Mouse (Mus musculus): ENCODE data around the gene Cfap46.

Gene Cfap46

DNA sequence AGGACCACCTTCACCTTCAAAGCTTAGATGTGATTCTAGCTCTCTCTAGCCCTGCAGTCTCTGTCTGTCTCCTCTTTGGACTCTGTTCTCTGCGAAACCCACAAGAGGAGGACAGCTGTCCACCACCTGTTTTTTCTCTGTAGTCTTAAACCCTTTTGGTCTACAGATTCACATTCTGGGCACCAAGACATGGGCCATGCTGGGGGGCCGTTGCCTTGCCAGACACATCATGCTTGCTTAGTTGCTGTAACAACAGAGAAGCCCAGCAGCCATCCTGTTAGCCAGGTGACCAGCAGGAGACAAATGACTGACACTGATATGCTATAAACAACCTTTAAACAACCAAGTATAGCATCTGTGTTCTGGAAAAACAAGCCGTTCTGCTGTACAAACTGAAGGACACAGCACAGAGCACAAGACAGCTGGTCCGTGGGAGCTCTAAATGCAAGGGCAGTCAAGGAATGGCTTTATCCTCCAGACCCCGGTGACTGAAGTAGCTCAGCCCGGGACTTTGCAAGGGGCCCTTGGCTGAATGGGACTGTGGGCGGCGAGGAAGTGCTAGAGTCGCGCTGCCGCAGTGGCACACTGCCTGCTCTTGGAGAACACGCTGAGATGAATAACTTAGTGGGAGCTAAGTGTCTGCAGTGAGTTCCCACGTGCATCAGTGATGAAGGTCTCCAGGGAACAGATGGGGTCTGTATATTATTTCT is 22.9 kb upstream of the Cfap46 start:
- TF ChIP-seq POU5F1 (IDR thresholded peaks at IDR 0.05; ENCODE audit: borderline replicate concordance, low read length) (no peak), NANOG (IDR thresholded peaks at IDR 0.05; ENCODE audit: borderline replicate concordance, low read length) (no peak), CTCF (conservative IDR thresholded peaks at IDR 0.05; ENCODE audit: low read length) (no peak)
- H3K4me3 ChIP-seq (replicated peaks; ENCODE audit: low read length) = no peak overlapping the region
- no peaks in the 10 kb centered on the region for H3K9me3 ChIP-seq (ENCODE audit: low read length)
- peaks cover 13% of the 10 kb centered on the region for H3K27me3 ChIP-seq (ENCODE audit: insufficient read depth, low read length)
- no peaks in the 10 kb centered on the region for H3K36me3 ChIP-seq (ENCODE audit: insufficient read depth, low read length)
- no peaks in the 10 kb centered on the region for H3K4me1 ChIP-seq (replicated peaks; ENCODE audit: low read depth, low read length)

DNA sequence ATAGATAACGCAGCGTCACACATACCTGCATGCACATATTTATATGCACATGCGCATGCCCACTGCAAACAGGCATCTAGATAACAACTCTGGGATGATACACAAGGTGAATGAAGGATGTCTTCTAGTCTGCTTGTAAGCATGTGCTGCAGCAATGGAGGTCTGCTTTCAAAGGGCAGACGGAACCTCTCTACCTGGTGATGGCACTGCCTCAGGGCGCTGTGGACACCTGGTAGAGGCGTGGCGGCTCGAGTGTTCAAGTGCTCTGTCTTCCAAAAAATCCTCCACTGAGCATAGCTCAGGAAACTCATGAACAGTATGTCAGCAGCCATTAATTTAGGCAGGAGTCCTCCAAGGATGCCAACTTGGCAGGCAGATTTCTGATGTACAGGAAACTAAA is 22.2 kb upstream of the Cfap46 start:
- Histone ChIP-seq H3K36me3 (ENCODE audit: insufficient read depth, low read length) (no peaks in the 10 kb centered on the region), H3K27me3 (ENCODE audit: insufficient read depth, low read length) (peaks cover 13% of the 10 kb centered on the region), H3K9me3 (ENCODE audit: low read length) (no peaks in the 10 kb centered on the region), H3K4me3 (replicated peaks; ENCODE audit: low read length) (no peak overlapping the region), H3K4me1 (replicated peaks; ENCODE audit: low read depth, low read length) (no peaks in the 10 kb centered on the region)
- TF ChIP-seq NANOG (IDR thresholded peaks at IDR 0.05; ENCODE audit: borderline replicate concordance, low read length) (no peak), POU5F1 (IDR thresholded peaks at IDR 0.05; ENCODE audit: borderline replicate concordance, low read length) (no peak), CTCF (conservative IDR thresholded peaks at IDR 0.05; ENCODE audit: low read length) (no peak)

DNA sequence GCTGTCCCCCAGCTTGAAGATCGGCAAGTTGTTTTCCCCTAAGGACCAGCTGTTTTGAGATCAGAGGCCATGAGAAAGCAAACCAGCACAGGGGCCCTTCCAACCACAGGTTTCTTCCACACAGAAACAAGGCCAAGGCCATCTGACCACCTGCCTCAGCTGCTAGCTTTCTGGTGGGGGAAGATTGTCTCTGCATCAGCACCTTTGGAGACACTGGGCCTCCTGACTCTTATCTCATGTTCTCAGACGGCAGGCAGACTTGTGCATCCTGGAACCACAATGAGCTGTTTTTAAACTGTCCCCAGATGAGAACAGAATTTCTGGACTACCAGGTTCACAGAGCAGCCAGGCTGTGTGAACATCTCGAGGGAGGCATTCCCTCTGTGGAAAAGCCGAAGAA is 21.5 kb upstream of the Cfap46 start:
- H3K27me3 ChIP-seq (ENCODE audit: insufficient read depth, low read length) = peaks cover 13% of the 10 kb centered on the region
- TF ChIP-seq CTCF (conservative IDR thresholded peaks at IDR 0.05; ENCODE audit: low read length) = no peak
- no peak for TF ChIP-seq POU5F1 (IDR thresholded peaks at IDR 0.05; ENCODE audit: borderline replicate concordance, low read length)
- no peak for TF ChIP-seq NANOG (IDR thresholded peaks at IDR 0.05; ENCODE audit: borderline replicate concordance, low read length)
- no peaks in the 10 kb centered on the region for H3K36me3 ChIP-seq (ENCODE audit: insufficient read depth, low read length)
- no peak overlapping the region for H3K4me3 ChIP-seq (replicated peaks; ENCODE audit: low read length)
- H3K4me1 ChIP-seq (replicated peaks; ENCODE audit: low read depth, low read length) = no peaks in the 10 kb centered on the region
- H3K9me3 ChIP-seq (ENCODE audit: low read length) = no peaks in the 10 kb centered on the region

DNA sequence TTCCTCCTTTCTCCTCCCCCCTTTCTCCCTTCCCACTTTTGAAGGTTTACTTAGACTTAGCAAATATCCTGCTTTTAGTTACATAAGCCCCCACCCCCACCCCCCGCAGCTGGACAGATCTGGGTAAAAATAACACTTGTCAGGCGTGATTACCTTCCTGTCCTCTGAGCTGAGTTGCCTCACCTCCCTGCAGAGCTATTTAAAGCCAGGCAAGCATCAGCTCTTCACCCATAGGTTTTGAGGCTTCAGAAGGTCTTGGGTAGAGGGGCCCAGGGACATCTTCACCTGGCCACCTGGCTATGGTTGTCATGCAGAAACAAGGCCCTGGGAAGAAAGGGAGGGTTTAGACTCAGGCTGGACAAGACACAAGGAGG is 20.2 kb upstream of the Cfap46 start:
- Histone ChIP-seq H3K9me3 (ENCODE audit: low read length) (no peaks in the 10 kb centered on the region), H3K4me1 (replicated peaks; ENCODE audit: low read depth, low read length) (peaks cover 3% of the 10 kb centered on the region; the same call in 1 of the 2 replicates), H3K27me3 (ENCODE audit: insufficient read depth, low read length) (peaks cover 10% of the 10 kb centered on the region), H3K36me3 (ENCODE audit: insufficient read depth, low read length) (no peaks in the 10 kb centered on the region), H3K4me3 (replicated peaks; ENCODE audit: low read length) (no peak overlapping the region)
- no peak for TF ChIP-seq CTCF (conservative IDR thresholded peaks at IDR 0.05; ENCODE audit: low read length)
- TF ChIP-seq POU5F1 (IDR thresholded peaks at IDR 0.05; ENCODE audit: borderline replicate concordance, low read length) = no peak
- no peak for TF ChIP-seq NANOG (IDR thresholded peaks at IDR 0.05; ENCODE audit: borderline replicate concordance, low read length)

DNA sequence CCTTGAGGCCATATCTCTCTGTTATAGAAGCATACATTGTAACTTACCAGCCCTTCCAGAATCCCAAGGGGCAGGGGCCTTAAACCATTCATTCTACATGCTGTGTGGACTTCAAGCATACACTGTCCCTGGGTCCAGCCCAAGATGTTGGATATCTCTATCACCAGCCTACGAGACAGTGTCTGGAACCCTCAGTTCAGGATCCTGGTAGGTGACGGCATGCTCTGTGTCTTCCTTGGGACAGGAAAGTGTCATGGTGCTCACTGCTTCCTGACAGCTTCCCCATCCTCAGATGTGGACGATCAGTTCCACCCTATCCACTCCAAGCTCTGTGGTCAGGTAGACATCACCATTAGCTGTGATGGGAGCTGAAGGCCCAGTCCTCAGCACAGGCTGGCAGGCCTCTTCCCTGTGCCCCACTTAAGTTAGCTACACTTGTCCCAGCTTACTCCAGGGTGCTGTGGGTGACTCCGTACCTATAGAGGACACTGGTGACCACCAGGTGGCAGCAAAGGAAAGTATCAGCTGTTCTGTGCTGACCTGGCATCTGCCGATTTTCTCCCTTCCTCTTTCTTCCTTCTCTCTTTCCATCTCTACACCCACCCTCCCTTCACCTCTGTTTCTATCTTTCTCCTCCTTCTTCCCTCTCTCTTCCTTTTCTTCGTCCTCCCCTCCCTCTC is 19.7 kb upstream of the Cfap46 start:
- TF ChIP-seq POU5F1 (IDR thresholded peaks at IDR 0.05; ENCODE audit: borderline replicate concordance, low read length) = no peak
- peak; percentile 39 for TF ChIP-seq CTCF (conservative IDR thresholded peaks at IDR 0.05; ENCODE audit: low read length)
- H3K36me3 ChIP-seq (ENCODE audit: insufficient read depth, low read length) = no peaks in the 10 kb centered on the region
- no peaks in the 10 kb centered on the region for H3K9me3 ChIP-seq (ENCODE audit: low read length)
- no peak overlapping the region for H3K4me3 ChIP-seq (replicated peaks; ENCODE audit: low read length)
- peaks cover 9% of the 10 kb centered on the region for H3K27me3 ChIP-seq (ENCODE audit: insufficient read depth, low read length)
- peaks cover 6% of the 10 kb centered on the region; the same call in 1 of the 2 replicates for H3K4me1 ChIP-seq (replicated peaks; ENCODE audit: low read depth, low read length)

DNA sequence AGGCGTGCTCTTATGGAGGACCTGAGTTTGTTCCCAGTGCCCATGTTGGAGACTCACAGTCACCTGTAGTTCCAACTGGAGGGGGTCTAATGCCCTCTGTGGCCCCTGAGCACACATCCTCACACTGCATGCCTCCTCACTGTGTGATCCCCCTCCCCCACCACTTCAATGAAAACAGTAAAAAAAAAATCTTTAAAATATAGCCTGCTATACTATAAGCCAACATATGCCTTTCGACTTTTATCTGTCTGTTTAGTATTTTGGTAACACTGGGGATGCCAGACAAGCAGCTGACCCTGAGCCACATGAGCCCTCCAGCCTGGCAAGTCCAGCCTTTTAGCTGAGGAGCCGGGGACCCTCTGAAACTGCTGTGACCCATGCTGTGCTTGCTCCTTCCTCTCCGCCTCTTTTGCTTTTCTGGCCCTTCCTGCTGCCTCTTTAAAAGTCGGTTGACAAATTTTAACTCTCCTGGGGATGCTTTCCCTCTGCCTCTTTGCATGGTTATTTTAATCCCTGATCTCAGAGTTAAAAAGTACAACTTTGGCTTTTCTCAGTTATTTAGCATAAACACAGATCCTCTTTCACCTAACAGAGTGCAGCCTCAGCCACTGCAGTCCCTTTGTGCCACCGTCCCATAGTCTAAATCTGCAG is 18.2 kb upstream of the Cfap46 start:
- Histone ChIP-seq H3K27me3 (ENCODE audit: insufficient read depth, low read length) (peaks cover 9% of the 10 kb centered on the region; the same call in 1 of the 2 replicates), H3K9me3 (ENCODE audit: low read length) (no peaks in the 10 kb centered on the region), H3K4me3 (replicated peaks; ENCODE audit: low read length) (no peak overlapping the region), H3K4me1 (replicated peaks; ENCODE audit: low read depth, low read length) (peaks cover 6% of the 10 kb centered on the region; the same call in 1 of the 2 replicates), H3K36me3 (ENCODE audit: insufficient read depth, low read length) (no peaks in the 10 kb centered on the region)
- TF ChIP-seq CTCF (conservative IDR thresholded peaks at IDR 0.05; ENCODE audit: low read length) (no peak), POU5F1 (IDR thresholded peaks at IDR 0.05; ENCODE audit: borderline replicate concordance, low read length) (no peak), NANOG (IDR thresholded peaks at IDR 0.05; ENCODE audit: borderline replicate concordance, low read length) (no peak)

DNA sequence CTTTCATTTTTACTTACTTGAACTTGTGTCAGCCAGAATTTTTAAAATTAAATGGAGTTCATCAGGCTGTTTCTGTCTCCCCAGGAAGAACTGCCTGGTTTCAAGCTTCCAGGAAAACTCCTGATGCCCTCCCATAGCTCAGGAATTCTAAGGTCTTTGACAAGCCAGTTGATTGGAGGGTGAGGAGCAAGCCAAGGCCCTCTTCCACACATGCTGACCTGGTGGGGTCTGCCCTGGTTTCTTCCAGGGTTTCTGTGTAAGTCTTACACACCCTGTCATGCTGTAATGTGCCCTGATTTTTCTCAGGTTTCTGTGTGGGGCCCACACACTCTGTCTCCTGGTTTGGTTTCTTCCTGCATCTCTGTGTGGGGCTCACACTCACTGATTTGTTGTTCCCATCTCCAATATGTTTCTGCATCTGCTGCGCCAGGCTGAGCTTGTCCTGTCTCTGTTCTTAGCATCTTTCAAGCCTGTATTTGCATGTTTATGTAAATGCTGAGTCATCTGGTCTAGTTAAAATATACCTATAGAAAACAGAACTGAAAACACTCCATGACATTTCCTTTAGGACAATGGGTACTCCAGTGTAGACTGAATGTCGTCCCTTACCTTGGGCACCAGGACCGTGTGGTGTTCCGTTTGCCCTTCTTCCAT is 9.2 kb upstream of the Cfap46 start:
- no peaks in the 10 kb centered on the region for H3K36me3 ChIP-seq (ENCODE audit: insufficient read depth, low read length)
- H3K4me3 ChIP-seq (replicated peaks; ENCODE audit: low read length) = no peak overlapping the region
- no peaks in the 10 kb centered on the region for H3K4me1 ChIP-seq (replicated peaks; ENCODE audit: low read depth, low read length)
- H3K27me3 ChIP-seq (ENCODE audit: insufficient read depth, low read length) = no peaks in the 10 kb centered on the region
- H3K9me3 ChIP-seq (ENCODE audit: low read length) = no peaks in the 10 kb centered on the region
- no peak for TF ChIP-seq NANOG (IDR thresholded peaks at IDR 0.05; ENCODE audit: borderline replicate concordance, low read length)
- no peak for TF ChIP-seq POU5F1 (IDR thresholded peaks at IDR 0.05; ENCODE audit: borderline replicate concordance, low read length)
- no peak for TF ChIP-seq CTCF (conservative IDR thresholded peaks at IDR 0.05; ENCODE audit: low read length)

DNA sequence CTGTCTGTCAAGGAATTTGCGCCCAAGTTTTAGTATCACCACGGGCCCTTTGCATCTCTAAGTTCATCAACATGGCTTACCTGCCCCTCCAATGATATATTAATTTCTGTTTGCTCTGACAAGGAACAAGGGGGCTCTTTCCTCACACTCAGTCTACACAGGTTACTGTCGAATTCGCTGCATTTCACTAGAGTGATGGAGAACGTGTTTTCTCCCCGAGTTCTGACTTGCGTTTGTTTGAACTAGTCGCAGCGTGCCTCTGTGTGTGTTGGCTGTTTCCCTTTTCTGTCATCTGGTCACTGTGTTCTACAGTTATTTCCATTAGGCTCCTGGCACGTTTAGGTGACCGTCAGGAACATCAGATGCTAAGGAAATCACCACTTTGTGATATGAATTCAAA is 8.6 kb upstream of the Cfap46 start:
- H3K9me3 ChIP-seq (ENCODE audit: low read length) = no peaks in the 10 kb centered on the region
- H3K4me1 ChIP-seq (replicated peaks; ENCODE audit: low read depth, low read length) = no peaks in the 10 kb centered on the region
- no peaks in the 10 kb centered on the region for H3K36me3 ChIP-seq (ENCODE audit: insufficient read depth, low read length)
- TF ChIP-seq NANOG (IDR thresholded peaks at IDR 0.05; ENCODE audit: borderline replicate concordance, low read length) (no peak), CTCF (conservative IDR thresholded peaks at IDR 0.05; ENCODE audit: low read length) (no peak), POU5F1 (IDR thresholded peaks at IDR 0.05; ENCODE audit: borderline replicate concordance, low read length) (no peak)
- H3K4me3 ChIP-seq (replicated peaks; ENCODE audit: low read length) = no peak overlapping the region
- no peaks in the 10 kb centered on the region for H3K27me3 ChIP-seq (ENCODE audit: insufficient read depth, low read length)
